Comparison of ENCODE assay signal across 8 mouse cellular contexts in genomic region chrX:136976424-136977084, GRCm38 (mm10). TPM values are rescaled to one million over a fixed set of nuclear protein-coding genes. Genes with fewer than 3 reads are reported as not detected.
DNase-seq lines count a peak whose midpoint lies in the region; ATAC-seq and TF ChIP-seq lines count a peak whose summit lies in the region.

TSS of gene Tmsb15l (minus strand) at chrX:136976869.
TSS of gene Tmsb15b1 (minus strand) at chrX:136976874.

- no peak within 1 kb of the TSS for H3K27ac ChIP-seq in forebrain, embryonic 11.5 days (ENCODE audit: low read depth, low read length)
- H3K27ac ChIP-seq in hindbrain, embryonic 12.5 days, result no peak within 1 kb of the TSS

- no peaks in the 10 kb centered on the region for H3K9me3 ChIP-seq in G1E (replicated peaks)
- H3K9me3 ChIP-seq in forebrain, embryonic 11.5 days (ENCODE audit: control insufficient read depth, low read length), result no peaks in the 10 kb centered on the region
- no peaks in the 10 kb centered on the region for H3K9me3 ChIP-seq in hindbrain, embryonic 12.5 days (replicated peaks)

- 25% methylated on average over 15 of the region's 15 CpGs for WGBS in forebrain, embryonic 11.5 days
- WGBS in hindbrain, embryonic 12.5 days, result 38% methylated on average over 15 of the region's 15 CpGs

- TF ChIP-seq CTCF in G1E (IDR thresholded peaks at IDR 0.05; ENCODE audit: low read depth, low read length), result no peak

- ATAC-seq in G1E (ENCODE audit: extremely low read depth, insufficient number of reproducible peaks, low FRiP score, poor library complexity, severe bottlenecking), result peak; percentile 83
- ATAC-seq in forebrain, embryonic 11.5 days (replicated peaks; ENCODE audit: low FRiP score), result peak; percentile 100
- ATAC-seq in hindbrain, embryonic 12.5 days (ENCODE audit: low FRiP score), result peak; percentile 100

- peaks cover 4% of the 10 kb centered on the region; the same call in 1 of the 2 replicates for H3K4me1 ChIP-seq in G1E (ENCODE audit: insufficient read depth, low read depth, low read length)
- no peaks in the 10 kb centered on the region for H3K4me1 ChIP-seq in forebrain, embryonic 11.5 days (replicated peaks; ENCODE audit: control insufficient read depth, insufficient read depth, low read length)
- H3K4me1 ChIP-seq in hindbrain, embryonic 12.5 days, result no peaks in the 10 kb centered on the region

- peak within 1 kb of the TSS; percentile 46 for H3K4me2 ChIP-seq in forebrain, embryonic 11.5 days (ENCODE audit: low read depth, low read length, severe bottlenecking)
- H3K4me2 ChIP-seq in hindbrain, embryonic 12.5 days (replicated peaks), result peak within 1 kb of the TSS; percentile 58

- no peak within 1 kb of the TSS for H3K9ac ChIP-seq in forebrain, embryonic 11.5 days (ENCODE audit: low read length)
- H3K9ac ChIP-seq in hindbrain, embryonic 12.5 days, result peak within 1 kb of the TSS; percentile 51; the same call in 1 of the 2 replicates

- no peaks in the 10 kb centered on the region for H3K36me3 ChIP-seq in G1E (replicated peaks)
- H3K36me3 ChIP-seq in forebrain, embryonic 11.5 days (ENCODE audit: control insufficient read depth, insufficient read depth, low read length), result no peaks in the 10 kb centered on the region
- no peaks in the 10 kb centered on the region for H3K36me3 ChIP-seq in hindbrain, embryonic 12.5 days

- H3K4me3 ChIP-seq in G1E (ENCODE audit: low read depth, low read length), result peak within 1 kb of the TSS; percentile 55; the same call in 1 of the 2 replicates
- peak within 1 kb of the TSS; percentile 29 for H3K4me3 ChIP-seq in forebrain, embryonic 11.5 days (ENCODE audit: low read depth, low read length)
- H3K4me3 ChIP-seq in hindbrain, embryonic 12.5 days, result peak within 1 kb of the TSS; percentile 41

- no peaks in the 10 kb centered on the region for H3K27me3 ChIP-seq in G1E (ENCODE audit: insufficient read depth, low read length)
- H3K27me3 ChIP-seq in forebrain, embryonic 11.5 days (ENCODE audit: control insufficient read depth, insufficient read depth, low read length), result no peaks in the 10 kb centered on the region
- no peaks in the 10 kb centered on the region for H3K27me3 ChIP-seq in hindbrain, embryonic 12.5 days

- no peak for DNase-seq in G1E (ENCODE audit: low spot score)
- peak; percentile 17 for DNase-seq in c-Kit-positive CD71-positive TER-119-negative erythroid progenitor cells, embryonic 14.5 days (ENCODE audit: low read depth)
- DNase-seq in forebrain, embryonic 11.5 days (ENCODE audit: low spot score), result peak; percentile 76
- peak; percentile 28 to 70 for DNase-seq in layer of hippocampus, postnatal 36 days
- DNase-seq in lung, postnatal 25 days (ENCODE audit: low spot score), result peak; percentile 55
- DNase-seq in retina, postnatal 7 days (ENCODE audit: low read depth, low spot score), result peak; percentile 67
- no peak for DNase-seq in adipocyte (ENCODE audit: low spot score)

RNA-seq across cellular contexts. Expression of gene Tmsb15l, which starts in this region (rescaled TPM):
- total RNA-seq in G1E (2014; fragmentation: Nextera tagmentation), result not detected in 2 replicates
- total RNA-seq in G1E (2017), result 0.66 TPM in 1 of 2 replicates, not detected in the other
- not detected in 2 replicates for polyA plus RNA-seq in G1E (2012)
- 4.6 and 7.0 TPM in 2 replicates for polyA plus RNA-seq in forebrain, embryonic 11.5 days (2014; fragmentation: Nextera tagmentation; extraction: Ambion mirVana)
- 10.6 TPM in 2 replicates for polyA plus RNA-seq in hindbrain, embryonic 12.5 days (2016; fragmentation: Nextera tagmentation; extraction: Ambion mirVana)
- 1 to 10 TPM; 2.2 to 5.6 TPM for total RNA-seq in layer of hippocampus, postnatal 36 days (2021)

RNA-seq across cellular contexts. Expression of gene Tmsb15b1, which starts in this region (rescaled TPM):
- not detected in 2 replicates for total RNA-seq in G1E (2014; fragmentation: Nextera tagmentation)
- total RNA-seq in G1E (2017), result 1.7 and 3.1 TPM in 2 replicates
- polyA plus RNA-seq in G1E (2012), result not detected in 2 replicates
- 20.9 and 25.3 TPM in 2 replicates for polyA plus RNA-seq in forebrain, embryonic 11.5 days (2014; fragmentation: Nextera tagmentation; extraction: Ambion mirVana)
- polyA plus RNA-seq in hindbrain, embryonic 12.5 days (2016; fragmentation: Nextera tagmentation; extraction: Ambion mirVana), result 28.8 and 37.6 TPM in 2 replicates
- total RNA-seq in layer of hippocampus, postnatal 36 days (2021), result 10 to 100 TPM in 1 of 2 experiments, 1 to 10 TPM in 1; 6.3 to 10.0 TPM

Comparison
In these comparisons a context has a peak if more than half of its experiments do, and no peak if none do; other contexts are left out.
1. RNA of gene Tmsb15b1 (polyA plus RNA-seq): 28.8 to 37.6 TPM in hindbrain, embryonic 12.5 days and 20.9 to 25.3 TPM in forebrain, embryonic 11.5 days; not detected in G1E; every median in the first group is over 10 times any median in the second.
2. DNase-seq: peak in c-Kit-positive CD71-positive TER-119-negative erythroid progenitor cells, embryonic 14.5 days (single experiment), forebrain, embryonic 11.5 days (single experiment), layer of hippocampus, postnatal 36 days (2 of 2), lung, postnatal 25 days (single experiment) and retina, postnatal 7 days (single experiment); none in G1E (single experiment) and adipocyte (single experiment).
3. Peak in every context shown above with its lines, with median percentiles within 50 percentile points of each other: ATAC-seq and H3K4me3 ChIP-seq.